Mouse (Mus musculus) liver, embryonic 15.5 days (tissue): Measurements from ENCODE around the gene Timm8a2. TPM values are rescaled to one million over a fixed set of nuclear protein-coding genes. Genes with fewer than 3 reads are reported as not detected.

ENCODE experiments used
- ATAC-seq: fragments of 200-750 bp; cut with Nextera tagmentation; 2 replicates; pipeline ENCODE4 v1.8.0; 2017; ENCODE audit warnings: moderate number of reproducible peaks, mild to moderate bottlenecking, moderate library complexity; ENCODE audit not compliant: insufficient read depth
- H3K27ac ChIP-seq: fragments of 300-500 bp; sonication (generic); replicated peaks from 2 replicates; pipeline ENCODE4 v1.5.1; 2015; ENCODE audit warnings: mild to moderate bottlenecking, inconsistent platforms
- H3K27me3 ChIP-seq: fragments of 300-500 bp; sonication (generic); 2 replicates; pipeline ENCODE4 v1.6.1; 2015; ENCODE audit warnings: mild to moderate bottlenecking, inconsistent platforms
- H3K36me3 ChIP-seq: fragments of 300-500 bp; sonication (generic); replicated peaks from 2 replicates; pipeline ENCODE4 v1.6.1; 2015; ENCODE audit warnings: moderate library complexity, mild to moderate bottlenecking, inconsistent platforms
- H3K4me1 ChIP-seq: fragments of 300-500 bp; sonication (generic); replicated peaks from 2 replicates; pipeline ENCODE4 v1.6.1; 2015; ENCODE audit warnings: inconsistent platforms
- H3K4me2 ChIP-seq: fragments of 300-500 bp; sonication (generic); 2 replicates; pipeline ENCODE4 v1.6.1; 2015; ENCODE audit warnings: moderate library complexity, mild to moderate bottlenecking, inconsistent platforms
- H3K4me3 ChIP-seq: fragments of 300-500 bp; sonication (generic); replicated peaks from 2 replicates; pipeline ENCODE4 v1.5.1; 2015; ENCODE audit warnings: mild to moderate bottlenecking, inconsistent platforms
- H3K9ac ChIP-seq: fragments of 300-500 bp; sonication (generic); 2 replicates; pipeline ENCODE4 v1.6.1; 2015; ENCODE audit warnings: moderate library complexity, mild to moderate bottlenecking, inconsistent platforms
- H3K9me3 ChIP-seq: fragments of 300-500 bp; sonication (generic); replicated peaks from 2 replicates; pipeline ENCODE4 v1.6.1; 2016; ENCODE audit warnings: inconsistent platforms
- WGBS: fragments of 180-500 bp; shearing (Covaris S2); methylation state at CpG from one replicate; pipeline ENCODE4 v1.1.7; 2015; ENCODE audit warnings: mixed read lengths; ENCODE audit not compliant: insufficient replicate concordance; 5-methylcytosine and 5-hydroxymethylcytosine counted together
- polyA plus RNA-seq: library from polyadenylated mRNA; unstranded; fragments of >200 nt; fragmentation: Nextera tagmentation; extraction: Ambion mirVana; gene quantifications from 2 replicates; pipeline ENCODE4 v1.2.1, GENCODE M21; 2015

The Timm8a2 gene
- not detected in 2 replicates for polyA plus RNA-seq

DNA sequence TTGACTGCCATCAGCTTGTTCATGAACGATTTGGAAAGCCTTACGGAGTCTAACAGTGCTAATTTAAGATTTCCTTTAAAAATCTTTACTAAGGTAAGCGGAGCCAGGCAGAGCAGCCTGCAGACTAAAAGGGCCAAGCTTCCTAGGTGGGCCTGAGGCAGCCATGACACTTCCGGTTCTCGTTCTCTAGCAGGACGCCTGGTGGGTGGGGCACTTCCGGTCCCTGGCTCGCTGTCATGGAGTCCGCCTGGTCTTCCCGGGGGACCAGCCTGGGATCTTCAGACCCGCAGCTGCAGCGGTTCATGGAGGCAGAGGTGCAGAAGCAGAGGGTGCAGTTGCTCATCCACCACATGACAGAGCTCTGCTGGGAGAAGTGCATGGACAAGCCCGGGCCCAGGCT is at the start of gene Timm8a2:
TSS of gene Timm8a2 (plus strand) at position 224 of the 400 bp plus-strand sequence.
- no peak within 1 kb of the TSS for H3K9ac ChIP-seq
- 85% methylated on average over 13 of the region's 13 CpGs for WGBS
- H3K27ac ChIP-seq, result no peak within 1 kb of the TSS
- H3K4me3 ChIP-seq, result no peak within 1 kb of the TSS
- H3K4me2 ChIP-seq, result no peak within 1 kb of the TSS
- H3K27me3 ChIP-seq, result no peaks in the 10 kb centered on the region
- ATAC-seq, result no peak
- no peaks in the 10 kb centered on the region for H3K9me3 ChIP-seq
- H3K36me3 ChIP-seq, result no peaks in the 10 kb centered on the region
- H3K4me1 ChIP-seq, result no peaks in the 10 kb centered on the region

DNA sequence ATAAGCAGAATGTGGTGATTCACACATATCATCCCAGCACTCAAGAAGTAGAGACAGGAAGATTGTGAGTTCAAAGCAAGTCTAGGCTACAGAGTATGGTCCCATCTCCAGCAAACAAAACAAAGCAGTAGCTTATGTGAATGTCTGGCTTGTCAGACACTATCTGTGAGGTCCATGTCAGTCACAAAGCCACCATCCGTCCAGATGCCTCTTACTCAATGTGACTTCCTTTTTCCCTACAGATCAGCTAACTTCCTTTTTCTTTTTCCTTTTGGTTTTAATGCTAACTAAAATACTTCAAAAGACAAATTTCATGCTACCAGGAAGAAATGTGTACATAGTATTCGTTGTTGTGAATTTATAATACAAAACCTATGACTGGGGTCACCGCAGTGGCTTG is 49.0 kb upstream of the Timm8a2 start:
- WGBS, result 21% methylated on average over 3 of the region's 3 CpGs
- H3K27ac ChIP-seq, result no peak overlapping the region
- ATAC-seq, result no peak

DNA sequence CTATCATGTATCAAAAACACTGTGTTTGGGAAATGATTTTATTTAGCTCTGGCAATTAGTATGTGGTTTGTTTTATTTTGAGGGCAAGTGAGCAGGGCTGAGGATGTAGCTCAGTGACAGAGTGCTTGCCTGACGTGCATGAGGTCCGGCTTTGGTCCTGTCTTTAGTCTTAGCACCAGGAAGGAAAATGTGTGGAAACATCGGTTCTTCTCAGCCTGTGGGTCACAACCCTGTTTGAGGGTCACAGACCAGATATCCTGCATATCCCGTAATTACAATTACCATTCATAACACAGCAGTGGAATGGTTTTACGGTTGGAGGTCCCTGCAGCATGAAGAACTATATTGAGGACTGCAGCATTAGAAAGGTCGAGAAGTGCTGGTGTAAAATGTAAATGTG is 48.4 kb upstream of the Timm8a2 start:
- Histone ChIP-seq H3K27ac (no peak overlapping the region), H3K9me3 (no peaks in the 10 kb centered on the region), H3K4me2 (no peak overlapping the region), H3K27me3 (no peaks in the 10 kb centered on the region), H3K36me3 (no peaks in the 10 kb centered on the region), H3K9ac (no peak overlapping the region), H3K4me3 (no peak overlapping the region), H3K4me1 (peaks cover 33% of the 10 kb centered on the region)
- ATAC-seq, result no peak
- 57% methylated on average over 6 of the region's 6 CpGs for WGBS

More for the DNA sequence above, 49.0 kb upstream of the Timm8a2 start:
- H3K9me3 ChIP-seq, result no peaks in the 10 kb centered on the region
- no peak overlapping the region for H3K9ac ChIP-seq
- H3K4me2 ChIP-seq, result no peak overlapping the region
- peaks cover 33% of the 10 kb centered on the region for H3K4me1 ChIP-seq
- no peak overlapping the region for H3K4me3 ChIP-seq
- H3K27me3 ChIP-seq, result no peaks in the 10 kb centered on the region
- H3K36me3 ChIP-seq, result no peaks in the 10 kb centered on the region

DNA sequence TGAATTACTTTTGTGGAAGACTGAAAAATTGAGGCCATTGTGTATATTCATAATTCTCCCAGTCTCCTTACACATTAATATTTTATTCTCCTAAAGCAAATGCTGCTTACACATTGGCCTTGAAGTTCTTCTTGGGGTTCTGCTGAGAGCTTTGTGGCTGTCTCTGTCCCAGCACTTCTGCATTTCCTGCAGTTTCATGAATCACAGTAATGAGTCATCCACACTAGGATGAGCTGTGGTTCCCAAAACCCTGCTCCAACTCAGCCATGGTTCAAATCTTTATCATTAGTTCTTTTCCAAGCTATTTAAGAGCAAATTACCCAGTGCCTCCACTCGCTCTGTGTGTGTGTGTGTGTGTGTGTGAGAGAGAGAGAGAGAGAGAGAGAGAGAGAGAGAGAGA is 47.2 kb upstream of the Timm8a2 start:
- peaks cover 33% of the 10 kb centered on the region for H3K4me1 ChIP-seq
- H3K9ac ChIP-seq, result no peak overlapping the region
- H3K27ac ChIP-seq, result no peak overlapping the region
- 50% methylated on average over 1 of the region's 1 CpGs for WGBS
- no peaks in the 10 kb centered on the region for H3K9me3 ChIP-seq
- no peaks in the 10 kb centered on the region for H3K36me3 ChIP-seq
- no peak overlapping the region for H3K4me2 ChIP-seq
- no peak overlapping the region for H3K4me3 ChIP-seq
- no peak for ATAC-seq
- no peaks in the 10 kb centered on the region for H3K27me3 ChIP-seq

GRCm38 (mm10) chr14:121987691-121988090 is 46.8 kb upstream of the Timm8a2 start:
- Histone ChIP-seq H3K27me3 (no peaks in the 10 kb centered on the region), H3K4me2 (no peak overlapping the region), H3K27ac (no peak overlapping the region), H3K4me1 (peaks cover 33% of the 10 kb centered on the region), H3K9ac (no peak overlapping the region), H3K9me3 (no peaks in the 10 kb centered on the region), H3K36me3 (no peaks in the 10 kb centered on the region), H3K4me3 (no peak overlapping the region)
- 60% methylated on average over 4 of the region's 4 CpGs for WGBS
- no peak for ATAC-seq

DNA sequence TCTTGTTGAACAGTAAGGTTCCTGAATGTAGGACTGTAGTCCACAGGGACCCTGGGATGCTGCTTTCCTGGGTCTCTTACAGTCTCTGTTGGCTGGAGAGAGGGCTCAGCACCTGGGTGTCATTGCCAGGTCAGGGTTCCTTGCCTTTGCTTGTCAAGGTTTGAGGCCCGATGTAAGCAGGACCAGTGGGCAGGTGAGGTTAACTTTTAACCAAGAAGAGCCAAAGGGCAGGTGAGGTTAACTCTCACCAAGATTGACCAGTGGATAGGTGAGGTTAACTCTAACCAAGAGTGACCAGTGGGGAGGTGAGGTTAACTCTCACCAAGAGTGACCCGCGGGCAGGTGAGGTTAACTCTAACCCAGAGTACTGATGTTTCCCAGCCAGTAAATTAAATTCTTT is 45.1 kb upstream of the Timm8a2 start:
- ATAC-seq, result no peak
- Histone ChIP-seq H3K4me1 (peaks cover 29% of the 10 kb centered on the region), H3K36me3 (no peaks in the 10 kb centered on the region), H3K9me3 (no peaks in the 10 kb centered on the region), H3K4me2 (no peak overlapping the region), H3K9ac (no peak overlapping the region), H3K27me3 (no peaks in the 10 kb centered on the region), H3K4me3 (no peak overlapping the region), H3K27ac (no peak overlapping the region)
- 79% methylated on average over 3 of the region's 3 CpGs for WGBS

DNA sequence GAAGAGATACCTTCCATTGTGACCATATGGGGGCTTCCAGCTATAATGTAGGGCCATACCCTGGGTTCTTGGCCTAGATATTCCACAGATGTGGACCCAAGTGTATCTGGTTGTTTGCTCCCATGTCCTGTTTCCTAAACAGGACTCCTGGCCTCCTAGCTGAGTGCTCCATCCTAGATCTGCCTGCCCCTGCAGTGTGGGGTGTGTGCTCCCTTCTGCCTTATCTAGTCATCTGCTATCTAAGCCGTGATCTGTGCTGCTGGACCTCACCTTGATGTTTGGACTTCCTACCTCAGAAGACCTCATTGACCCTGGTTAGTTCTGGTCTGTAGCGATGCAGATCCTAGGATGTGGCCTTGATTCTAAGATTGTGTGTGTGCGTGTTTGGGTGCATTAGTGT is 44.6 kb upstream of the Timm8a2 start:
- 62% methylated on average over 3 of the region's 3 CpGs for WGBS
- Histone ChIP-seq H3K27ac (no peak overlapping the region), H3K9ac (no peak overlapping the region), H3K9me3 (no peaks in the 10 kb centered on the region), H3K4me2 (no peak overlapping the region), H3K27me3 (no peaks in the 10 kb centered on the region), H3K4me1 (peaks cover 29% of the 10 kb centered on the region), H3K36me3 (no peaks in the 10 kb centered on the region), H3K4me3 (no peak overlapping the region)
- ATAC-seq, result no peak

DNA sequence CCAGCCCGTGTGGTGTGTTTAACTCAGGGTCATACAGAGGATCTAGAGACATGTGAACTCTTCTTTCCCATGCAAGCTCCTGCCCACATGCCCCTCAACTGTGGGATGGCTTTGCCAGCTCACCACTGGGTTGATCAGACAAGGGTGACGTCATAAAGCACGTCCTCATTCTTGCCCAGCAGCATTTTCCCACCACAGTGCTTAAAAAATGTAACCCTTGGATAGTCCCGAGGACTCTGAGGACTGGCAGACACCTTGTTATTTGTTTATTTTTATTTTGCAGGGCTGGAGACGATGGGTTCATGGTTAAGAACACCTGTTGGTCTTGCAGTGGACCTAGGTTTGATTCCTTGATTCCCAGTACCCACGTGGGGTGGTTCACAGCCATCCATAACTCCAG is 43.6 kb upstream of the Timm8a2 start:
- 70% methylated on average over 6 of the region's 6 CpGs for WGBS
- H3K36me3 ChIP-seq, result no peaks in the 10 kb centered on the region

GRCm38 (mm10) chr14:121991921-121992320 is 42.6 kb upstream of the Timm8a2 start:
- Histone ChIP-seq H3K9ac (no peak overlapping the region), H3K4me1 (peaks cover 35% of the 10 kb centered on the region), H3K27me3 (no peaks in the 10 kb centered on the region), H3K9me3 (no peaks in the 10 kb centered on the region), H3K27ac (no peak overlapping the region), H3K36me3 (no peaks in the 10 kb centered on the region), H3K4me3 (no peak overlapping the region), H3K4me2 (no peak overlapping the region)
- no peak for ATAC-seq

More for the DNA sequence above, 43.6 kb upstream of the Timm8a2 start:
- H3K4me3 ChIP-seq, result no peak overlapping the region
- no peak for ATAC-seq
- peaks cover 37% of the 10 kb centered on the region for H3K4me1 ChIP-seq
- H3K4me2 ChIP-seq, result no peak overlapping the region
- no peaks in the 10 kb centered on the region for H3K27me3 ChIP-seq
- no peak overlapping the region for H3K27ac ChIP-seq
- no peaks in the 10 kb centered on the region for H3K9me3 ChIP-seq
- no peak overlapping the region for H3K9ac ChIP-seq

DNA sequence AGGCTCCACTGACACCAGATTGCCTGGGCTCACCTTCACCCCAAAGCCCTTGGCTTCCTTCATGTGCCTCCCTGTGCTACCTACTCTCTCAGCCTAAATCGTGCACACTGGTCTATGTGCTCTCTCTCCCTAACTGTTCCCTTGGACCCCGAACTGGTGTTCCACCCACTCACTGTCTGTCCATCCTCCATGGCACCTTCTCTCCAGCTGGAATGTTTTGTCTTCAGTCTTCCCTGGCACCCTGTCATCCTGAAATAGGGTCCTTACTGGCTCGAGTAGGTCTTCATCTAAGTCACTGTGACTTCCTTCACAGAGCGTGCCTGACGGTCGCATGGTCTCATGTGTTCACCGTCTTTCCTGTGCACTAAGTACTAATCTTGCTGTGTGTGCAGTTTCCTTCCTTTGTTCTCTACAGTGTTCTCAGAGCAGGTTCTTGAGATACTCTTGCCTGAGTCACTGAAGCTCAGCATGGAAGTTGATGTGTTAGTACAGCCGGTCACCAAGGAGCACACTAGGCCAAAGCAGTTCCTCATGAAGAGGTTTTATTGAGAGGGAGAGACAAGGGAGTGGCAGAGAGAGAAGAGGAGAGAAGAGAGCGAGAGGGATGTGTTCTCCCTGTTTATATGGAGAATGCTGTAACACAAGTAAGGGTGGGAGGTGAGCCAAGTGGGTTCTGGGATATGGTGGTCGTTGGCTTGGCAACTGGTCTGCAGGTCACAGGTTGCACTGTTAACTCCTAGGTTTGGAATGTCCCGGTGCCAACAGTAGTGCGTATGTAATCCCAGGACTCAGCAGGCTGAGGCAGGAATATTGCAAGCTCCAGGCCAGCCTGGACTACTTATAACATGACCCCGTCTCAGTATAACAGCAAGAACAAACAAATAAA is 41.8 kb upstream of the Timm8a2 start:
- 63% methylated on average over 13 of the region's 13 CpGs for WGBS
- H3K36me3 ChIP-seq, result no peaks in the 10 kb centered on the region
- 0 out of 2 replicates have a peak, but pooled peaks have one; percentile 18 for ATAC-seq
- H3K27ac ChIP-seq, result no peak overlapping the region
- H3K4me3 ChIP-seq, result no peak overlapping the region
- no peaks in the 10 kb centered on the region for H3K27me3 ChIP-seq
- no peaks in the 10 kb centered on the region for H3K9me3 ChIP-seq
- no peak overlapping the region for H3K9ac ChIP-seq
- H3K4me1 ChIP-seq, result peaks cover 35% of the 10 kb centered on the region
- H3K4me2 ChIP-seq, result no peak overlapping the region

DNA sequence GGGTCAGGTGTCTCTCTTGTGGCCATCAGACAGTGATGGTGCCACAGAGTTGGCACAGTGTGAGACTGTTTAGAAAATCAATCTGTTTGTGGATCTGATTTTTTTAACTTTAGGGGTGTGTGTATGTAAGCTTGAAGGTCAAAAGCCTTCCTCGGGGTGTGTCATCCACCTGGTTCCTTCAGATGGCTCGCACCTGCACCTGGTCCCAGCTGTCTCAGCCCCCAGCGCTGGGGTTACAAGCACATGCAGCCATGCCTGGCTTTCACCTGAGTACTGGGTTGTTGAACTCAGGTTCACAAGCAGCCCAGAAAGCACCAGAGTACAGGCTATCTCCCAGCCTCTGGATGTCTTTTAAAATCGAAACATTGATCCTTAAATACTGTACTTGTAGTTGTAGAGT is 40.9 kb upstream of the Timm8a2 start:
- no peak for ATAC-seq
- Histone ChIP-seq H3K9me3 (no peaks in the 10 kb centered on the region), H3K27ac (no peak overlapping the region), H3K4me1 (peaks cover 31% of the 10 kb centered on the region), H3K36me3 (no peaks in the 10 kb centered on the region), H3K4me2 (no peak overlapping the region), H3K27me3 (no peaks in the 10 kb centered on the region), H3K9ac (no peak overlapping the region), H3K4me3 (no peak overlapping the region)
- WGBS, result 77% methylated on average over 4 of the region's 4 CpGs
